Mouse (Mus musculus) megakaryocyte, adult 5-6 weeks (primary cell): ENCODE data around the gene Unc119b. TPM values are rescaled to one million over a fixed set of nuclear protein-coding genes. Genes with fewer than 3 reads are reported as not detected.
"Not testable (repeated sequence)": the region's sequence is repeated elsewhere in the genome, so short reads cannot be mapped to it uniquely, and the experiment has no call there.

Experiments
- ATAC-seq: 2 replicates; pipeline ENCODE4 v1.8.0; 2016; ENCODE audit warnings: mild to moderate bottlenecking, inconsistent platforms; ENCODE audit not compliant: poor library complexity, severe bottlenecking
- total RNA-seq, 2 experiments: library from RNA; stranded (forward) in 1 of 2; stranded (reverse) in 1 of 2; fragments of 153-499, 151-499 nt in 1 of 2; fragments of 221-1000, 200-1000 nt in 1 of 2; gene quantifications; 2 replicates each; pipeline versions ENCODE4 v1.2.3 to v1.2.4; 2015 to 2017

The Unc119b gene
- total RNA-seq (2015) (12.5 and 14.0 TPM in 2 replicates), total RNA-seq (2017) (13.3 and 19.9 TPM in 2 replicates)

DNA sequence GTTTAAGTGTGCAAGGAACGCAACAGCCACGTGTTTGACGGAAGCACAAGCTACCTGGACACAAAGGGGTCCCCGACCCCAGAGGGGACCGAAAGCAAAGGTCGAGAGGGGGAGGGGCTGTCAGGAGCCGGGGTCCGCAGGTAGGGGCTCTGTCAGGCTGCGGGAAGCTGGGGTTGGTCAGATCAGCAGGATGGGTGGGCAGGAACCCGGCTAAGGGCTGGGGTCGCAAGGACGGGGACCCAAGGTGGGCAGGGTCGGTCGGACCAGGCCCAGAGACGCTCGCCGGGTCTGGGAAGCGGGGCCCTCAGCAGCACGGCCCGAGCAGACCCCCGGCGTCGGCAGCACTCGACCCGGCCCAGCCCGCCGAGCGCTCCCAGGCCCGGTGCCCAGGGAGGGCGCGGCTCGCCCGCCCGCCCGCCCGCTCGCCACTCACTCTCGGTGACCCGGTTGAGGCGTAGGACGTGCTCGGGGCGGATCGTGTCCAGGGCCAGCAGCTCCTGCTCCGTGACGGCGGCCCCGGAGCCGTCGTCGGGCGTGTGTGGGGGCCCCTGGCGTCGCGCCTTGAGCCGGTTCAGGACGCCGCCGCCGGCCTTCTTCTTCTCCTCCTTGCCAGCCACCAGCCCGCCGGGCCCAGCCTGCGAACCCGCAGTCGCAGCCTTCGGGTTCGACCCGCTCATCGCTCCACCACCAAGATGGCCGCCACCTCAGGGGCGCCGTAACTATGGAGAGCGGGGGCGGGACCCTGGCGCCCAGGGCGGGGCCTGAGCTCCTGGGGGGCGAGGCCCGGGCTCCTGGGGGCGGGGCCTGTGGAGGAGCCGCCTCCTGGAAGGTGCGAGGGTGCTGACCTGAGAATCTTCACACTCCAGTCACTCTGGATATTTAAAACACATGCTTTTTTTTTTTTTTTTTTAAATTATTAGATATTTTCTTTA, at the start of gene Unc119b:
Unc119b (minus strand) TSS at position 742 of the 932 bp plus-strand sequence.
- ATAC-seq: peak; percentile 99

DNA sequence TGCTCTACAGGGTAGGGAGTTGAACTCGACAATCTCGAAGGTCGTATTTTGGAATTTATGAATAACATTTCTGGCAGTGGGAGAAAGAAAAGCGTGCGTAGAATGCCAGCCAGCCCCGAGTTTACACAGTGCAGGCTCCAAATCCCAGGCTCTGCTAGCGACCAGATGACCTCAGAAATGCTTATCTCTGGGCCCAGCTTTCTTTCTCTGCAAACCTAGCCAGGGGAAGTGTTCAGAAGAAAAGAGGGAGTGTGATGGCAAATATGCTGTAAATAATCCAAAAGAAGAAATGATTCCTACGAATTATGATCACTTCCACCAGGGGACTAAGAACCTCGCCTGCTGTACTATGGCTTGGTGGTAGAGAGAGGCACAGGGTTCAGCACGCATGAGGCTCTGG, 48.7 kb upstream of the Unc119b start:
- no peak for ATAC-seq

DNA sequence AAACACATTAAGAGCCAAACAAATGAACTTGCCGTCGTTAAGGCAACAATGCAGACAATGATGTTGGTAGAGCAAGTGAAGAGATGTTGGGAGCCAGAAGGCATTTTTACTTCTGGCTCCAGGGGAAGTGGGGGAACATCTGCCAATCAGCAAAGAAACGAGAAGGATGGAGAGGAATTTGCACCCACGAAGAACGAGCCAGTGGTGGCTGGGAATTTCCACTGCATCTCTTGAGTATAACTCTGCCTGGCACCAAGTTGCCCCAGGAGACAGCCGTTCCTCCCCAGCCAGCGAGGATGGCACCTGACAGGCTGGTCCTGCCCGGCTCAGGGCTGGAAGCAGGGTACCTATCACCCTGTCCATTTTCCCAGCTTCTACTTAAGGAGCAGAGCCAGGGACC, 48.1 kb upstream of the Unc119b start:
- no peak for ATAC-seq

DNA sequence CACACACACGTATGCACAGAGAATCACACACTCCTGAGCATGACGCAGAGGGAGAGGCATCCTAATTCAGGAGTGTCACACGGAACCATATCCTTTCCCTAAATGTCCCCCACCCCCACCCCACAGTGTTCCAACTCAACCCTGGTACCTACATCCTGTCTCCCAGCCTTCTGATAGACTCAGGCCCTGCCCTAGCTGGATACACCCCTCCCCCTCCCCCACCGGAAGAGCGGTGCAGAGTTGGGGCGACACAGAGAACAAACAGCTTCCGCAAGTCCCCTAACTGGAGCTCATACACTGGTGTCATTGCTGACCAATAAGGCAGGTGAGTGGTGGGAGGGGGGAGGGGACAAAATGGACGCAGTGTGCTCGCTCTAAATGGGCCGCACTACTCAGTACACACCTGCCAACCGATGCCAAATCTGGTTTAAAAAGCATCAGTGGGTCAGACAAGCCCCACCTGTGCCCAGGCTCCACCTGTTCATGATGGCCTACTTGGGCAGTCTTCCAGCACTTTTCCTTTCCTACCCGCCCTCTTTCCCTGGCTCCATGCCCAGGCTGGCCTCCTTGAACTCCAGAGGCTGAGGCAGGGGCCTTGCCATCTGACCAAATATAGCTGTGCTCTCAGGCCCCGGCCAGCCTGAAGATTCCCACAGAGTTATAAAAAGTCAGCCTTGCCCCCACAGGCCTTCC, 46.6 kb upstream of the Unc119b start:
- ATAC-seq: no peak

DNA sequence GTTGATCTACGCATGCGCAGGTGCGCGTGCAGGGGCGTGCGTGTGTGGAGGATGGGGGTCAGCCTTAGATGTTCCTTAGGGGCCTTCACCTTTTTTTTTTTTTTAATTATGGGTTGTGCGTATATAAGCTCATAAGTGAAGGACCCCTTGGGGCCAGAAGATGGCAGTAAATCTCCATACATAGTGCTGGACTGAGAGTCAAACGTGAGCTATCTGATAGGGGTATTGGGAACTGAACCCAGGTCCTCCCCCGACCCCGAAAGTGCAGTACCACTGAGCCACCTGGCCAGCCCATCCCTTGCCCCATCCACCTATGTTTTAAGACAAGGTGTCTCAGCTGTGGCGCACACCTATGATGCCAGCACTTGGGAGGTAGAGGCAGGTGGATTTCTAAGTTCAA, 44.8 kb upstream of the Unc119b start:
- no peak for ATAC-seq

DNA sequence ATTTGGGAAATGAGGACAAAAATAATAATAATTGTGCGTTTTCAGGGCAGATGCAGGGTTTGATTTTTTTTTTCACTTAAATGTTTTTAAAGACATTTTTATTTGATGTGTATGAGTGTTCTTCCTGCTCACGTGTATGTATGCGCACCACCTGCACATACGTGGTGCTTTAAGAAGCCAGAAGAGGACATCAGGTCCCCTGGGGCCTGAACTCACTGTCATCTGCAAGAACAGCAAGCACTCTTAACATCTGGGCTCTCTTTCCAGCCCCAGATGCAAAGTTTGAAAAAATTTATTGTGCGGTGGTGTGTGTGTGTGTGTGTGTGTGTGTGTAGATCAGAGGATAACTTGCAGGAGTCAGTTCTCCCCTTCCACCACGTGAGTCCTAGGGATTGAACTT, 43.1 kb upstream of the Unc119b start:
- no peak for ATAC-seq

DNA sequence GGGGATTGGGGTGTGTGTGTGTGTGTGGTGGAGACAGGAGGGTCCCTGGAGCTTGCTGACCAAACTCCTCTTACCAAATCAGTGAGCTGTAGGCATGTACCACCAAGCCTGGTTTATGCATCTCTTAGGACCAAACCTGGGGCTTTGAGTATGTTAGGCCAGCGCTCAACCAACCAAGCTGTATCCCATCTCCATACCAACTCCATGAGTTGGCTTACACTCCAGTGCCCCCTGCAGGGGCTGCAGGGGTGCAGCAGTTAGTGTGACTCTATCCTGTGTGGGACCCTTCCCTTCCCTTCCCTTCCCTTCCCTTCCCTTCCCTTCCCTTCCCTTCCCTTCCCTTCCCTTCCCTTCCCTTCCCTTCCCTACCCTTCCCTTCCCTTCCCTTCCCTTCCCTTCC, 39.8 kb upstream of the Unc119b start:
- ATAC-seq: no peak

DNA sequence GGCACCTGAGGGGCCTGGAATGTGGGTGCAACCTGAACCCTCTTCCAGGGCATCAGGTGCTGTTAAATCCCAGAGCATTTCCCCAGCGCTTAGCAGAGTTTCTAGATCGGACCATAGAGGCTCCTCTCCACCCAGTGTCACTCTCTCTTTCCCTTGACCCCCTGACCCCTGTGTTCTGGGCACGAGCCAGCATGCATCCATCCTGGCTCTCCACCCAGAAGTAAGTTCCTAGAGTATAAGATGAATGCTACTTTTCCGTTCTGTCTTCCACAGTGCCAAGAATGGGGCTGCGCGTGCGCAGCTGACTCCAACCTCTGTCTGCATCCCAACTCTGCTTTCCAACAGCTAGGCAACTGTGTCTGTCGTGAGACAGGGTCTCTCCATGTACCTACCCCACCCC, 35.4 kb upstream of the Unc119b start:
- ATAC-seq: no peak

DNA sequence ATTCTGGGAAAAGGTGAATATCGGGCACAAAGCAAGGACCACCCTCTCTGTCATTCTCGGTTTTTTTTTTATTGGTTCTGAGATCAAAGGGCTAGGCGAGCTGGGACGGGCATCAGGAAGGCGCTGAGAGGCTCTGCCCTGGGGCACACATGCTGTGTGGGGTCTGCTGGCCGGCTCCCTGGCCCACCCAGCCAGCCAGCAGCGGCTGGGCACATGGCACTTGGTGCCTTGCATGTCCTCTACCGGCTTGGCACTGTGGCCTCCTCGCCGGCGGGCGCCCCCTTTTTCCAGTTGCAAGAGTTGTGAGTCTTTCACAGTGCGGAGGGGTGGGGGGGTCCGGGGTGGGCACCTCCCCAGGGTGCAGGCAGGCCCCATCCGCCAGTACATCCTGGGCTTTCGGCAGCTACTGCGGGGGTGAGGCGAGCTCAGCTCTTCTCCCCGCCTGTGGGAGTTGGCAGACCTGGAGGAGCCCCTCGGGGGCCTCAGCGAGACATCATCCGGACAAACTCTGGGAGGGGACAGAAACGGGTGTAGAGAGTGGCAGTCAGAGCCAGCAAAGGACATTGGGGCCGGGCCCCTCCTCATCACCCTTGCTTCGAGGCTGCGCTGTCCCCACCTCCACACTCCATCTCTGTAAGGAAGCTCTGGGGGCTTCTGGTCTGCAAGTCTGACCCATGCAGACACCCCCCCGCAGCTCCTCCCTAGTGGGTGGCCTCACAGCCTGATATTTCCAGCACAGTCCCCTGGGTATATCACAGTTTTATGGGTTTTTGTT, 34.1 kb upstream of the Unc119b start:
- ATAC-seq: no peak

DNA sequence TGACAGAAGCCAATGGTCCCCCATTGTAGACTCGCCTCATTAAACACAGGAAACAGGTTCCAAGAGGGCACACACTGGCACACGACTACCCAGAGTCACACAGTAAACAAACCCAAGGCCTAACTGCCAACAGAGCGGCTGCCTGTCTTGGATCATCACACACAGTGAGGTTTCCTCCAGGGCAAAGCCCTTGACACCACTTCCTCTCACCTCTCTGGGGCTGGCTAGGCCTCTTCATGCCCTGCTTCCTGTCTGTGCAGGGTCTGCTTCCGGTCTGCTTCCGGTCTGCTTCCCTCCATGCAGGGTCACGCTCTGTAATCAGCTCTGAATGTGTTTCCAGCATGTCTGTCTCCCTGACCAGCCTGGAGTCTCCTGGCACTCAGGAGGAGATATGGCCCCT, 32.6 kb upstream of the Unc119b start:
- ATAC-seq: peak; percentile 87

DNA sequence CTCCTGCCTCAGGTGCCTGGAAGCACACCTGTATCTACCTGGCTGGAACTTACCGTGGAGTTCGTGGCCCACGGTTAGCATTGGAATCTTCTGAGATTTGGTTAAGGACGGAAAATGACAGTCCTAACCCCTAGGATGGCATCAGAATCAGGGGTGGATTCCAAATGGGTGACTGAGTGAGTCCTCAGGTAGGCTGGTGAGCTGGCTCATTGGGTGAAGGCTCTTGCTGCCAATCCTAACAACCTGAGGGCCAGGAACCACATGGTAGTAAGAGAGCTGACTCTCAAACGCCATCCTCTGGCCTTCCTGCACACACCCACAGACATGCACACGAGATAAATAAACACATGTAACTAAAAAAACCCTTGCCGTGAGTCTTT, 32.0 kb upstream of the Unc119b start:
- no peak for ATAC-seq

DNA sequence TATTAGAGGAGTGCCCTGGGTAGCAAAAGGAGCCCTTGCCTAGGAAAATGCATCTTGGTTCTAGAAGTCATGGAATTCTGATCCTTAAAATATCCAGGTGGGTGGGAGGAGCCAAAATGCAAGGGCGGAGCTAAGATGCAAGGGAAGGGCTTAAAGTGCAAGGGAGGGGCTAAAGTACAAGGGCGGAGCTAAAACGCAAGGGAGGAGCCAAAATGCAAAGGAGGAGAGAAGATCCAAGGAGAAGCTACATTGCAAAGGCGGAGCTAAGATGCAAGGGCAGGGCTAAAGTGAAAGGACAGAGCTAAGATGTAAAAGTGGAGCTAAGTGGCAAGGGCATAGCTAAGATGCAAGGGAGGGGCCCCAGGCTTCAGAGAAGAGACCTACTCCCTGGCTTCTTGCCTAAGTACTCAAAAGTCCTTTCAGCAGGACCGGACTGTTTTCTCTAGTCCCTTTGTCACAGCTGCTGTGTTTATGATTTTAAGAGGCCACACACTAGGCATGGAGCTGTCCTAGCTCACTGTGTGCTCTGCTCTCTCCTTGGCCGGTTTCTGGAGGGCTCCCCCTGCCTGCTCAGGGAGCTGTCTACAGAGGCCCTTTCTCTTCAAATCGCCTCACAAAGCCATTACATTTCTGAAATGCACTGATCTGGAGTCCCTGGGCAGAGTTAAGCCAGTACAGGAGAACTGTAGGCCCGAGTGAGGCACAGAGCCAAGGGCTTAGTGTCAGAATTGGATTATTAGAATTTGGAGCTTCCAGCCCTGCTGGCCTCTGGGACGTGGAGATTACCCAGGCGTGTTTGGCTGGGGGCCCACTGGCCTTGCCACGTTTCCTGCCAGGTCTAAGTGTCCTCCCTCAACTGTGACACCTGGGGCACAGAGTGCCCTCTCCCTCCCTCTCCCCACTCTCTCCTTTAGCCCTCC, 31.4 kb upstream of the Unc119b start:
- ATAC-seq: no peak

DNA sequence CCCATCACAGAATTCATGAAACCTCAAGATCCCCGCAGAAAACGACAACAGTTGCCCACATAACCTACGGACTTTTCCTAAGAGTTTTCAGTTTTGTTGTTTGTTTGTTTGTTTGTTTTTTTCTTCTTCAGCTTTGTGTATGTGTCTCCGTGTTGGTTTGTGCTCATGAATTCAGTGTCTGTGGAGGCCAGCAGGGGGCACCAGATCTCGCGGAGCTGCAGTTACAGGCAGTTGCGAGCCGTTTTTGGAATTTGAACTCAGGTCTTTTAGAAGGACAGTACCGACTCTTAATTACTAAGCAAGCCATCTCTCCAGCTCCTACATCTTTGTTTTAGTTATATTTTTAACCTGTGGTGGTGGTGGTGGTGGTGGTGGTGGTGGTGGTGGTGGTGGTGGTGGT, 30.6 kb upstream of the Unc119b start:
- no peak for ATAC-seq

DNA sequence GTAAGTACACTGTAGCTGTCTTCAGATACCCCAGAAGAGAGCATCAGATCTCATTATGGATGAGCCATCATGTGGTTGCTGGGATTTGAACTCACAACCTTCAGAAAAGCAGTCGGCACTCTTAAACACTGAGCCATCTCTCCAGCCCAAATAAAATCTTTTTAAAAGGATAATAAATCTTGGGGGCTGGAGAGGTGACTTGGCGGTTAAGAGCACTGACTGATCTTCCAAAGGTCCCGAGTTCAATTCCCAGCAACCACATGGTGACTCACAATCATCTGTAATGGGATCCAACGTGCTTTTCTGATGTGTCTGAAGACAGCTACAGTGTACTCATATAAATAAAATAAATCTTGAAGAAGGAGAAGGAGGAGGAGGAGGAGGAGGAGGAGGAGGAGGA, 29.7 kb upstream of the Unc119b start:
- ATAC-seq: not testable (repeated sequence)

DNA sequence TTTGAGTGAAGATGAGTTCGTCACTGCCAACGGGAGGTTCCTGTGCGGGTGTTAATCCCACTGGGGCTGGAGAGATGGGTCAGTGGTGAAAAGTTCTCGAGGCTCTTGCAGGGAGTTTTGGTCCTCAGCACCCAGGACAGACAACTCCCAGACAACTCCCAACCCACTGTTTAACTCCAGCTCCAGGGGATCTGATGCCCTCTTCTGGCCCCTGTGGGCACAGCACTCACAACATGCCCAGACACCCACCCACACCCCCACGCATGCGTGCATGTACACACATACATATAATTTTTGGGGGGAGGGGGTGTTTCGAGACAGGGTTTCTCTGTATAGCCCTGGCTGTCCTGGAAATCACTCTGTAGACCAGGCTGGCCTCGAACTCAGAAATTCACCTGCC, 28.8 kb upstream of the Unc119b start:
- ATAC-seq: 0 out of 2 replicates have a peak, but pooled peaks have one; percentile 28

DNA sequence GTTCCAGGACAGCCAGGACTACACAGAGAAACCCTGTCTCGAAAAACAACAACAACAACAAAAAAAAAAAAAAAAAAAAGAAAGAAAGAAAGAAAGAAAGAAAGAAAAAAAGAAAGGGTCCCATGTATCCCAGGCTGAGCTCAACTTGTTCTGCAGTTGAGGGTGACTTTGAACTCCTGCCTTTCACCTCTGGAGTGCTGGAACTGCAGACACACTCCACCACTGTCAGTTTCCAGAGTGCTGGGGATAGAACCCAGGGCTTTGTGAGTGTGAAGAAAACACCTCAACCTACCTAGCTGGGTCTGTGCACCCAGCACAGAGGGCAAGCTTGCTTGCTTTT, 27.1 kb upstream of the Unc119b start:
- not testable (repeated sequence) for ATAC-seq

DNA sequence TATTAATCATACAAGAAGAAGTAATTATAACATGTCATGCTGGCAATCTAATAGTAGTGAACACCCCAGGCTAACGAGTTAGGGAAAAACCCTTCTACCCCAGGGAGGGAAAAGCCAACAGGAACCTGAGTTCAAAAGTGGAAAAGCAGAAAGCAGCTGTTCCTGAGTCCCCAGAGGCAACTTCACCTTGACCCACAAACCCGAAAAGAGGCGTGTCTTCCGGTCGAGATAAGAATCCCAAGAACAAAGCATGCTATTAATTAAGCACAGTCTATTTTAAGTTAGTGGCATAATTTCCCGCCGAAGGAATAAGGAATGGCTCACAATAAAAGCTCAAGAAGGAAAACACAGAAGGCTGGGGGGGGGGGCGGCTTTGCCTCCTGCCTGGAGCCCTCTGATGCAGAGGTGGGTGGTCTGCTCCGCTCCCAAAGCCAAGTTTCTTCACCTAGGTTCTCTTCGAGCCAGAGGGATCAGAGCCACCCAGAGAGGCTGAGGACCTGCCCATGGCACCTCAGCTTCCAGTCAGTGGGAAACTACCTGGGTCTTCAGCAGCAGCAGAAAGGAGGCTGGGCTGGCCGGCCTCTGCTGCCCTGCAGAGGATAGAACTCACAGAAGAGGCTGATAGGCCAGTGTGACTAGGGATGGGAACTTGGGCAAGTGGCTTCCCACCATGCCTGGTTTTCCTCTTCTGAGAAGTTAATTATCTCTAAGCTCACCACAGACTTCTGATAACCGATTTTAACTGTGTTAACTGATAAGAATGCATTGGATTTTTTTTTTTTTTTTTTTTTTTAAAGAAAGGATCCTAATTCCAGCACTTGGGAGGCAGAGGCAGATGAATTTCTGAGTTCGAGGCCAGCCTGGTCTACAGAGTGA, 26.5 kb upstream of the Unc119b start:
- no peak for ATAC-seq

DNA sequence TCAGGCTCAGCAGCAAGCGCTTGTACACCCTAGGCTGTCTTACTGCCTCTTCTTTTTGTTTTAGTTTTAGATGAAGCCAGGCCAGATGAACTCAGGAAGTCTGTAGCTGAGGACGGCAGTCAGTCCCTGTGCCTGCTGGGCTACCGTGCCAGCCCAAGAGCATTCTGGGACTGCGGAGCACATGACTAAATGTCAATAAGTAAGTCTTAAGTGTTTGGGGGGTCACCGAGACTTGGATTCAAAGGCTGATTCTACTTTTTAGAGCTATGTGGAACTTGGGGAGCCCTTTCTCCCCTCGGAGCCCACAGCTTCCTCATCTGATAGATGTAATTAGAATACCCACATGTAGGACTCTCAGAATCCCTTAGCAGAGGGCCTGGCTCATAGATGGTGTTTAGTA, 25.9 kb upstream of the Unc119b start:
- no peak for ATAC-seq

DNA sequence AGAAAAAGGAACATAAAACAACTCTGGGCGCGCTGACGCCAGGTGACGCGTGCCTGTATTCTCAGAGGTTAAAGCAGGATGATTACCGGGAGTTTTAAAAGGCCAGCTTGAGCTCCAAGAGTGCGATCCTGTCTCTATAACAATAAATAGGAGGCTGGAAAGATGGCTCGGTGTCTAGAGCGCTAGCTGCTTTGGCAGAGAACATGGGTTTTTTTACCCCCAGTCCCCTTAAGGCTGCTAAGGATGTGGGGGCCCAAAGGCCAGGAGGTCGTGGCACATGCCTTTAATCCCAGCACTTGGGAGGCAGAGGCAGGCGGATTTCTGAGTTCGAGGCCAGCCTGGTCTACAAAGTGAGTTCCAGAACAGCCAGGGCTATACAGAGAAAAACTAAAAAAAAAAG, 24.4 kb upstream of the Unc119b start:
- ATAC-seq: no peak
